Mouse (Mus musculus) CD4-positive, CD25-positive, alpha-beta regulatory T cell, adult 4 months (primary cell): Measurements from ENCODE around the gene Acsbg1. TPM values are rescaled to one million over a fixed set of nuclear protein-coding genes. Genes with fewer than 3 reads are reported as not detected.

Experiments used
- ATAC-seq: one replicate; pipeline ENCODE4 v1.8.0; 2017
- polyA plus RNA-seq, 2 experiments: library from polyadenylated mRNA; unstranded; fragments of 100-300 nt; shearing (Covaris generic); gene quantifications; one replicate each; pipeline ENCODE4 v1.2.1; 2017

Acsbg1 gene
- polyA plus RNA-seq, 2 experiments from 2014 or later = 41.1 to 75.2 TPM

DNA sequence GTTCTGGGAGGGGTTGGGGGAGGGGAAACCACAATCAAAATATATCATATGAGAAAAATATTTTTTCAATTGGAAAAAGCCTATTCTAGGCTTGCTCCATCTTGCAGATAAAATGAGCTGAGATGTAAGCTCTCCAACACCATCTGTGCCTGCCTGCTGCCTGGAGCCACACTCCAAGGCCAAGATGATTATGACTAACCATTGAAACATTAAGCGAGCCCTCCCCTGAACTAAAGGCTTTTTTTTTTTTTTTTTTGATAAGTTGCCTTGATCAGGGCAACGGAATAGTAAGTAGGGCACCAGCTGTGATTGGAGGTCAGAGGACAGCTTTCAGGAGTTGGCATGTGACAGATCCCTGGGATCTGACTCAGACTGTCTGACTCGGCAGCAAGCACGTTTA is 6.8 kb upstream of the Acsbg1 start:
- no peak for ATAC-seq

DNA sequence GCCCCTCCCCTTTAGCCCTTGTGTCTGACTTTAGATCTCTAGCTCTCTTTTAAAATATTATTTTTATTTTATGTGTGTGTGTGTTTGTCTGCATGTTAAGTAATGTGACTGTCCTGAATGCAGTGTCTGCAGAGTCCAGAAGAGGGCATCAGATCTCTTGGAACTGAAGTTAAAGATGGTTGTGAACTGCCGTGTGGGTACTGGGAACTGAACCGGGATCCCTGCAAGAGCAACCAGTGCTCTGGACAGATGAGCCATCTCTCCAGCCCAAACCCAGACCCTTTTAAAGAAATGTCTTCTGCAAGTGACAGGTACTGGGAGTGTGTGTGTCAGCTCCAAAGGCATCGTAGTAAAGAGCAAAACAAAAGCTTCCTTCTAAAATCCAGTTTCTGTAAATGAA is 4.4 kb upstream of the Acsbg1 start:
- ATAC-seq = no peak

DNA sequence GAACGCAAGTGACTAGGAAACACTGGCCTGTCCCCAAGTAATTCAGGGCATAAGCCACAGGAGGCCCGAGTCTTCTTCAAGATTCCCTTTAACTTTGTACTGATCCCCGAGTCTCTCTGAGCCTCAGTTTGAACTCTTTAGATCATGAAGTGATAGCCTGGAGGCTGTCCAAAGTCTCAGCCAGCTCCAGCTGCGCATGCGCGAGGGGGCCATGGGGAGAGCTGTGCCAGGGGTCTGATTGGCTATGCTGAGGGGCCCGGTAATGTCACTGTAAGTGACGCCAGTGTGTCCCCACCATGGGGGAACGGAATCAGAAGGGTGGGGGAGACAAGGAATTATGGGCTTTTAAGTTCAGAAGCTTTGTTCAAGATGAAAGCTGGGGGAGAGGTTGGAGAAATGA is 2.7 kb upstream of the Acsbg1 start:
- ATAC-seq = no peak

DNA sequence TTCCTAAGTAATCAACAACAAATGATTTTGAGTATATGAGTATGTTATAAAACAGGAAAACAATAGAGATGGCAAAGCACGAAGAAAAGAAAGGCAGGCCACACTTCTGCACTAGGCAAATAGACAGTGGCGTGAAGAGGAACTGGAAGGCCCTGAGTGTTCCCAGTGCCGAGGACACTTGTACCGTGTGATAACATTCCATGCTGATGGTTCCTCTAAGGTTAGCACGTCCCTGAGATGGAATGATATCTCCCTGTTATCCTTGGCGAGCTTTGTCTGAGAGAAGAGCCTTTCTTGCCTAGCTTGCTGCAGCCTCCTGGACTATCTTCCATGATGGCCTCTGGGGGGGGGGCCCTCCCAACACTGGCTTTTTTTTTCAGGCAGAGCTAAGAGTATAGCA is 2.9 kb downstream of the Acsbg1 start:
- ATAC-seq = no peak

DNA sequence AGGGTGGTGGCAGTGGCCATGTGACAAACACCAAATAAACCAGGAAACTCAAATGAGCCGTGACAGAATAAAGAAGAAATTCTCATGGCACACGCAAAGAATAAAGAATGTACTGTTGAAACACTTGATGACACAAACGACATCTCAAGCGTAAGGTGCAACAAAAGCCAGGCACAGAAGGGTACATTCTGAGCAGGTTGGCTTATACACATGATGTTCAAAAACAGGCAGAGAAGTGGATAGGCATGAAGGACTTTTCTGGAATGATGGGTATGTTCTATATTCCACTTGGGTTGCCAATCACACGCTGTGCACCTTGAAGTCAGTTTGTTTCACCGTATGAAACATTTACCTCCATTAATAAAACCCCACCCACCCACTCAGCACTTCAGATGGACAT is 5.3 kb downstream of the Acsbg1 start:
- no peak for ATAC-seq

DNA sequence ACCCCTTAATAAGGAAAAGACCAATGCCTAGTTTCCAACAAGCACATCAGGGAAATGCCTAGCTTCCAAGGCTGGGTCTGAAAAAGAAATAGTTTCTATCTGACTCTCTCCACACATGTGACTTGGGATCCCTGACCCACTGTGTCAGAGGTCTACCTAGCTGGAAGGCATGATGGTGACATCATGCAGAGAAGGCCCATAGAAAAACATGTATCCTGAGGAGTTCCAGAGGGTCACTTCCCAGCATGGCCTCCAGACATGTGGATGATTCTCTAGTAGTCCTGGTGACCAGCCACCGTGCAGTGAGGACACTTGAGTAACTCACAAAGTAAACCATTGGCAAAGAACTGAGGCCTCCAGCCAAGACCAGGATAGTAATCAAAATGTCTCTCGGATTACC is 5.8 kb downstream of the Acsbg1 start:
- ATAC-seq = no peak

DNA sequence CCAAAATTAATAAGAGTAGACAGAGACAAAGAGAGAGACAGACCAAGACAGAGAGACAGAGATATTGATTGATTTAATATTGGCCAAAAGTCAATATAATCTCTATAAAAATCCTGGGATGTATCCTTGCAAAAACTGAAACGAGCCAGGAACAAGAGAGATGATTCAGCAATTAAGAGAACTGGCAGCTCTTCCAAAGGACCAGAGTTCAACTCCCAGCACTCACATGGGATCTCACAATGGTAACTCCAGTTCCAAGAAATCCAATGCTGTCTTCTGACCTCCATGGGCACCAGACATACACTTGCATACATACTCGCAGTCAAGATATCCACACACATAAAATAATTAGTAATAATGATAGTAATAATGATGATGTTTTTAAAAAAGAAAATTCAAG is 8.9 kb downstream of the Acsbg1 start:
- no peak for ATAC-seq

DNA sequence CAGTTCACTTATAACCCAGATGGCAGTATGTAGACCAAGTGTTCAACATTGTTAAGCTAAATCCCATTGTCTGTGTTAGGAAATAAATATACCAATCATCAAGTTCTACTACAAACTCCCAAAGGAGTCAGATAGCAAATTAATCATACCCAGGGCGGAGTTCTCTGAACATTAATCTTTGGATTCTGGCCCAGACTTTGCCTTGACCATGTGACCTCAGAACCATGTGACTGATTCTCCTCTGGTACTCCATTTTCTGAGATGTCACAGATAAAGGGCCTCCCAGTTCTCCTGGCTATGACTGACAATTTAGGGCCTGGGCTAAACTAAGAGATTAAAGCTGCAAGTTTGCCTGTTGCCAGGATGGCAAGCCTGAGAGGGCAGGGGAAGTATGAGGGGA is 12.3 kb downstream of the Acsbg1 start:
- no peak for ATAC-seq

DNA sequence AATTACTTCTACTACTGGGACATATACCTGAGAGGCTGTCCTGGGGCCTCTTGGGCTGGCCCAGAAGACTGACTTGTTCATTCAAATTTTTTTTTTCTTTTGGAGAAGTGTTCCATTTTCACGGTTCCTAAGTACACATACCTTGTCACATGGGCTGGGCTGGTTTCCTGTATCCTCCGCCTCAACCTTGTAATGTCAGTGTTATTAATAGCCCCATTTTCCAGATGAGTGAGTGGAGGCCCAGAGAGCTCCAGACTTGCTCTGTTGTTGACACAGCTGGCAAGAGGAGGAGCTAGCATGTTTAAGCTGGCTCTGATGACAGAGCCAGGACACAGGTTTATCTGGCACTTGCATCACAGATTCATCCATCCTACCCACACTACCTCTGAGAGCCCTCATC is 14.2 kb downstream of the Acsbg1 start:
- ATAC-seq = no peak

DNA sequence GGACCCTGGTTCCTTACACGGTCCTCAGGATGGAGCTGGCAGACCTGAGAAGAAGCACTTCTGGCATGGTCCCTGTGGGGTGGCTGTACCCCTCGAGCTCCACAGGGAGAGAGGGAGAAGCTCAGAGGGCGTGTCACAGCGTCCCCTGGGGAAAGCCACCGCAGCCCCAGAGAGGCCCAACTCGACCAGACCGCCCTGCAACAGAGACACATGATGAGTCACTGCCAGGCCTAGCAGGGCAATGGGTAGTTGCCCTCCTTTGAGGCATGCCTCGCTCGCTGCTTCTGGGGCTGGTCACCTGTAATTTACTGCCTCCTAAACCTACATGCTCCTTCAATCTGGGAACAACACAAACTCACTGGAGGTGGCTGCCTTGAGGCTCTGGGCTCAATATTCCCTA is 15.4 kb downstream of the Acsbg1 start:
- no peak for ATAC-seq

DNA sequence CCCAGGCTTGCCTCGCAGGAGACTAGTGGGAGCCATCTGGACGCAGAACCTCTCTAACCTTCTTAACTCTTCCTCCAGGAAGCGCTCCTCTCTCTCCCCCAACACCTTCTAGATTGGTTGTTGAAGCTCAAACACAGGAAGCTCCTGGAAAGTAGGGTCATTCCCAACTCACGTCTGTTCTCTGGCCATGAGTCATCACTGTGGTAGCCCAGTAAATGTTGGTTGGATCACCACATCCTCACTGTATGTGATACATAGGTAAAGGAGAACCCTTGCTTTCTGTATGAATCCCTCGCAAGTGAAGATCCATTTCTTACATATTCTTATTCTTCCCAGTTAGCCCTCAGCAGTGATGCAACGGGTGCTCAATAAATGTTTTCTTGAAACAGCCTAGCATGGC is 16.1 kb downstream of the Acsbg1 start:
- no peak for ATAC-seq

DNA sequence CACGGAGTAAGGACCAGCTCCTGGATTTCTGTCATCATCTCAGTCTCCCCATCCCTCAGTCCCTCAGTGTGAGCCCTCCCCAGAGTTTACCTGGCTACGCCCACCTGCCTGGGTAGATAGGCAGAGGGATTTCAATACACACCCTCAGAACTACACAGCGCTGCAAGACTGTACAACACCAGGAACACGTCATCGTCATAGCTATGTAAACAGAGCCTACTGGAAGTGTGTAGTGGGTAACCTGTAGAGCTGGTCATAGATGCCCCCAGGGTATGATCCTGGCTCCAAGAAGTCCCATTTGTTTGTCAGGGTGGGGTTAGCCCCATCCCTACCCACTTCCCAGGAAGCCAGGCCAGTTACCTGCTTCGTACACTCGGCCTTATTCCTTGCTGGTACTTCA is 18.5 kb downstream of the Acsbg1 start:
- no peak for ATAC-seq

DNA sequence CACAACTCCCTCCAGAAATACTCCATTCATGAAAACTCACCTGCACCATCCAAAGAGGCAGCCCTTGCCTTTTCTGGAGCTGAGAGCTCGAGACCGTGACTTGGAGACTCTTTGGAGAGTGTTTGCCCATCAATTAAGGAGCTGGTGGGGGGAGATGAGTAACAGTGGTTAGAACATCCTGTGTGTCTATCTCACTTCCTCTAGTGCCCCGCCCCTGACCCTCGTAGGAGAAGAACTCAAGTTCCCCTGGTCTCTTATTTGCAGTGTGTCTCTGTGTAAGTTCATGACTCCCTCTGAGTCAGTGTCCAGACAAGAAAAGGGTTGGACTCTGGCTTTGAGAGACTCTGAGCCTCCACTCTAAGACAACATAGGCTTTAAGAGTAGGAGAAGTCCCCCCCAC is 19.1 kb downstream of the Acsbg1 start:
- ATAC-seq = peak; percentile 99

DNA sequence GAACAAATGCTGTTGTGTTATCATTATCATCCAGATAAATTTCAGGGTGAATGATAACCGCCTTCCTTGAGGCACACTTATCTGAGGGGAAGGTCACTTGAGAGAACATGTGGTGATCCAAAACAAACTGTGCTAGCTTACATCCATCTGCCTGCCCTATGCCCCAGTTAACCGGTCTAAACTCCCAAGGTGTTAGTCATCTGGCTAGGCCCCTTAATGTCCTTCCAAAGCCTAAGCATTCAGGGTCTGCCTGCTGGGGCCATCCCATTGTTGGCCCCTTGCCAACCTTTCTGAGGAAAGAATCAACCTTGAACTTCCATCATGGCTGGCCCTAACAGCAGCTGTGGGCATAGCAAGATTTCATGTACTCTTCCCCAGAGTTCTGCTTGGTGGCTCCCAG is 19.5 kb downstream of the Acsbg1 start:
- peak; percentile 29 for ATAC-seq

DNA sequence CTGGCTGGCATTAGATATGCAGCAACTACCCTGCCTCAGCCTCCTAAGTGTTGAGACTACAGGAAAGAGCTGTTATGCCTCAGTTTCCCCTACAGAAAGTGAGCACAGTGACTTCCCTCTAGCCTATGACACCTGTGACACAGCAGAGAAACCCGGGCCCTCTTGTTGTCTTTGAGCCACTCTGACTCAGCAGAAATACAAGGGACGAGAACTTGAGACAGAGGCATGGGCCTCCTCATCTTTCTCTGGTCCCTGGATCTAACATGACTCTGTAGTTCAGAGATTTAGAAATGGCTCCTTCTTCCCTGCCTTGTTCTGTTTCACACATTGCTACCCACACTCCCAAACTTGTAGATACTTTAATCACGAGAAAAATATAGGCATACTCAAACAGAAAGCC is 20.1 kb downstream of the Acsbg1 start:
- no peak for ATAC-seq

DNA sequence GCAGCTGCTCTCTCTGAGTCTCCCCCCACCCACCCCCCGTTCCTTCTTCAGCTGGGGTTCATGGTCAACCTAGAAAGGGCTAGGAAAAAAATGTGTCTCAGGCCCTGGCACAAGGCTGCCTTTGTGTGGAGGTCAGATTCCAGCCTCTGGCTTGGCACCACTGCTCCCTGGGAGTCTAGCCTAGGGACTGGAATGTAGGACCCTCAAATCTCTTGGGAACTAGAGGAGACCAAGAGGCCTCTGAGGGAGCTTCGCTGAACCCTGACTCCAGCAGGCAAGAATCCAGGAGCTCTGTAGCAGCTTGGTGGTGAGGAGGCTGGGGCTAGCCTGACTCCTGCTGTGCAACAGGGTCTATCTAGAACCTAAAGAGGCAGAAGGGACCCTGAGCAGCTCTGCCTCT is 22.5 kb downstream of the Acsbg1 start:
- ATAC-seq = no peak

DNA sequence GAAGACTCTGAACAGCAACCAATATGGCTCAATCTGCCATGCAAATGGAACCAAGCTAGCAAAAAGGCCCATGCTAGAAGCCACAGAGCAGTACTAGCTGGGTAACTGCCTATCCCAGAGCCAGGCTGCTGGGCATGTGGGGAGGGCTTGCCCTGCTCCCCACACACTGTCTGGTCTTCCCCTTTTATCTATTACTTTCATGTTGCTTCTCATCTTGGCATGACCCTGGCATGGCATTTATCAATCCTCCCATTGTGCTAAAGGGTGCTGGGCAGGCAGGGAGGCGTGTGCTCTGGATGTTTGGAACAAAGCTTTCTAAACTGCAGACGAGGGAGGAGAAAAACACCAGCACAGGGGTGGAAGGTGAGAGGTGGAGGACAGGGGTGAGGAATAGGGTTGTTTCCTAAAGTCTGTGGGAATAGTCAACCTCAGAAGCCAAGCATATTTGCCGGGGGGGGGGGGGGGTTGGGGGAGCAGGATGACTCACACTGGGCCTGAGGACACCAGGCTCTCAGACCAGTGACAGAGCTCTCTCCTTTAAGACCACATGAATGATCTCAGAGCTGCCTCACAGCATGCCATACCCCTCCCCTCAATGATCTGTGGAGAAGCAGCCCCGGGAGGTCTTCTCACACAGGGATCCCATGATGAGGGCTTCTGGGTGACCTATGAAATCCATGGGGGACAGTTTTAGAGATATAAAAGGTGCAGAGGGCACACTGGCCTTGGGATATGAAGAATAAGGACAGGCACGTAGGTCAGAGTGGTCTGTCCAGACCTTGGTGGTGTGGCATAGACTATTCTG is 24.0 kb downstream of the Acsbg1 start:
- no peak for ATAC-seq

DNA sequence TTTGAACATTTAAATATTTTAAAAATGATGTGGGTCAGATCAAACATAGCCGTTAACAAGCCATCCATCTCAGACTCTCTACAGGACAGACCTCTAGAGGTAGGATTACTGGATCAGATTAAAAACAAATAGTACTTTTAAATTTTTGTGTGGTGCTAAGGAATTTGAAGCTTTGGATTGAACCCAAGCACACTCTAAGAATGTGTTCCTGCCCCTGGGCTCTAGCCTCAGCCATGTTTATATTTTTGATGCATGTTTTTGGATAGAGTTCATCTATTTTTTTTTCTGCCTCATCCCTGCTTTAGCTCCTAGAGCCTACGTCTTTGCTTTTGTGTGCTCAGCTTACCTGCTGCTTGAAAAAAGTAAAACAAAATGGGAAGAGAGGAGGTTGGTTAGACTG is 28.3 kb downstream of the Acsbg1 start:
- no peak for ATAC-seq

DNA sequence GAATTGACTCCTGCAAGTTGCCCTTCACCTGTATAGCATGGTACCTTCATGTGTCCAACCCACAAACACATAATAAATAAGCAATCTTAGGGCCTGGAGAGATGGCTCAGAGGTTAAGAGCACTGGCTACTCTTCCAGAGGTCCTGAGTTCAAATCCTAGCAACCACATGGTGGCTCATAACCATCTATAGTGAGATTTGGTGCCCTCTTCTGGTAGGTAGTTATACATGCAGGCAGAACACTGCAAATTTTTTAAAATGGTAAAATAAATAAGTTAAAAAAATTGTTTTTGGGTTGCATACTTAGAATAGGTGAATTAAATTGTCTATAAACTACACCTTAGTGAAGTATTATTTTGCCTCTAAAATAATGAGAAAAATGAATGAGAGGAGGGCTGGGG is 30.8 kb downstream of the Acsbg1 start:
- no peak for ATAC-seq

DNA sequence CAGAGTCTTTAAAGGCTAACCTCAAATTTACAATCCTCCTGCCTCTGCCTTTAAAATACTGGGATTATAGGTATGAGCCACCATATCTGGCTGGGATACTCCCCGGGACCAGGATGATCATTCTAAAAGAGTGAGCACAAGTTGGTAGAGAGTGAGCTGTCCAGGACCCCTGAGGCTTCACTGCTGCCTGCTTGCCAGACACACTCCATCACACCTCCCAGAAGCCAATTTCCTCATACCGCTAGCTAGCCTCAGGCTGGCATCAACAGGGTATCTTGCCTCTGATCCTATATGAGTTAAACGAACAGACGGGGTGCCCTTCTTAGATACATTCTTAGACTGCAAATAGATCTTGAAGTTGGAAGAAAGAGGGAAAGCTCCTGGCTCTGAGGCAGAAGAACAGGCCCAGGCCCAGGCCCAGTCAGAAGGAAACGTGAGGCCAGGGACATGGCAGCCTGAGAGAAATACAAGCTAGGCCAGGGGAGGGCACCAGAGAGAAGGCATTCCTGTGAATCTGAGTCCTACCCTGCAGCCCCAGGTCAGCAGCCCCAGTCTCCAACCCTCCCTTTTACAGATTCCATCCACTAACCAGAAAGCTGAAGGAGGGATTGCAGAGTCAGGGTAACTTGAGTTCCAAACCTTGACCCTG is 31.9 kb downstream of the Acsbg1 start:
- ATAC-seq = no peak

DNA sequence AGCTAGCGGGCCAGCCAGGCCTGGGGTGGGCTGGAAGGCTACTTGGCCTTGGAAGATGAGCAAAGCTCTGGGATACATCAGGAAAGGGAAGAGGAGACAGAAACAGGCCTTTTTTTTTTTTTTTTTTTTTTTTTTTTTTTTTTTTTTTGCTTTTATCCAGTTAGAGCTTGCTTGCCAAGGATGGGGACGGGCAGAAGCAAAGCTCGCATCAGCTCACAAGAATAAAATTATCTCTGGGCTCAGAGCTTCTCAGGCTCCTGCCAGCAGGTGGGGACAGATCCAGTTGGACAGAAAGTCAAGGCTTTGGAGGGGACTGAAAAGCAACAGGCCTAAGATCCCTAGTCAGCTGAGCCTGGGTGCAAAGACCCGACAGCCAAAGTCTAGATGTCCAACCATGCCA is 32.9 kb downstream of the Acsbg1 start:
- no peak for ATAC-seq

DNA sequence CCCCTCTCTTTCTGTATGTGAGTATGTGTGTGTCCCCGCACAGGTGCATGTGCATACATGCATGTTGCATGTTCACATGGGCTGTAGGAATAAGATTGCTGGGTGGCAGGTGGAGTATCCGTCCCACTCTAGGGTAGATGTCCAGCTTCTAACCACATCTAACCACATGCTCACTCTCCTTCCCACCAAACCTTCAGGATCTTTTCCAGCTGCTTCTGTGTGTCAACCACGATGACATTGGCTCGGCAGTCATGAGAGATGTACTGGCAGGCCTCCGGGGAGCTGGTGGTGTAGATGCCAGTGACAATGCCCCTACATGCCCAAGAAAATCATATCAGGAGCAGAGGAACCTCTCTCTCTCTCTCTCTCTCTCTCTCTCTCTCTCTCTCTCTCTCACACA is 34.4 kb downstream of the Acsbg1 start:
- no peak for ATAC-seq

DNA sequence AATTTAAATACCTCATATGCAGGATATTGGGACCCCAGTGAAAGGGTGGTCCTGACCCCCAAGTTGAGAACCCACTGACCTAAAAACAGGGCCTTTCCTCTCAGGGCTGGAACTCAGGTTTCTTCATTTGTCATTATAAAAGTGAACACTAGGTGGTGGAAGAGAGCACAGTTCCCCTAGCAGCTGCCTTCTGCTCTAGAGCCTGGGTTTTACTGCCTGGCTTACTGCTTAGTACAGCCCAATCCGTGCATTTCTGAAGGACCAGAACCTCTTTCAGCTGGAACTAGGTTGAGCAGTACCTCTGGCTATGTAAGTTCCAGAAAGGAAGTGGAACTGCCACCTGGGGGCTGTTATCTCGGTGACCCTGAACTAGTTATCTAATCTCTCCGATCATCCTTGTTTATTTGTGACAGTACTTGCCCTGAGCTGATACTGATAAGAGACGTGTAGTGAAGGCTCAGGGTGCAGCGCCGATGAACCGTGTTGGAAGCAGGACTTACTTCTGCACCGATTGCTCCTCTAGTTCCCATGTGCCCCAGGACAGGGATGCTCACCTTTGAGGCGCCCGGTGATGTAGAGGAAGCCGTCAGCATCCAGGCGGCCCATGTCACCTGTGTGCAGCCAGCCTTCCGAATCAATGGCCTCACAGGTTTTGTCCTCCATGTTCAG is 47.4 kb downstream of the Acsbg1 start:
- ATAC-seq = peak; percentile 64

DNA sequence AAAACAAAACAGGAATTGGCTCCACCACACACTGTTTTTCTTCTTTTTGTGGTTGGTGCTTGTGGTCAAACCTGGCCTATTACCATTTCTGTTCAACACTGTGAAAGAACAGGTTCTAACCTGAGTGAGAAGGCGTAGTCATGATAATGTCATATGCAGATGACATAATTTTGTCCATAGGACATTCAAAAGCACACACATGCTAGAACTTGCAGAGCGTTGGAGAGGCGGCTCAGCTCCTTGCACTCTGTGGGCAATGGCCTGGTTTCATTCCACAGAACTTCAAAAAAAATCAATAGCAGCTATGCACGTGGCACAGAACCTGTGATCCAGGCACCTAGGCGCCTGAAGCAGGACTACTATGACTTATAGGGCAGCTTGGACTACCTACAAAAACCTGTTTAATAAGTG is 48.9 kb downstream of the Acsbg1 start:
- peak; percentile 87 for ATAC-seq
